Mouse (Mus musculus): ENCODE data around the gene Olfr1443. TPM values are rescaled to one million over a fixed set of nuclear protein-coding genes. Genes with fewer than 3 reads are reported as not detected.
"Not testable (repeated sequence)": the region's sequence is repeated elsewhere in the genome, so short reads cannot be mapped to it uniquely, and the experiment has no call there.

The Olfr1443 gene
- polyA plus RNA-seq, 1 experiment from 2014 or later: not detected

- TF ChIP-seq CTCF (IDR thresholded peaks at IDR 0.05; ENCODE audit: low read depth): no peak
- Histone ChIP-seq H3K27me3 (replicated peaks; ENCODE audit: control insufficient read depth, insufficient read depth, low read length) (no peaks in the 10 kb centered on the region), H3K4me3 (ENCODE audit: low read depth, low read length) (no peak overlapping the region), H3K27ac (ENCODE audit: low read depth, low read length) (no peak overlapping the region), H3K9me3 (ENCODE audit: control insufficient read depth) (no peaks in the 10 kb centered on the region), H3K4me1 (replicated peaks; ENCODE audit: control insufficient read depth, insufficient read depth, low read length) (no peaks in the 10 kb centered on the region), H3K9ac (ENCODE audit: low read depth, low read length) (no peak overlapping the region), H3K4me2 (replicated peaks; ENCODE audit: low read depth) (no peak overlapping the region), H3K36me3 (ENCODE audit: control insufficient read depth, insufficient read depth) (no peaks in the 10 kb centered on the region)
- WGBS: 64% methylated on average over 1 of the region's 1 CpGs
- ATAC-seq: no peak
These were observed 11.8 kb upstream of the Olfr1443 start for GRCm38 (mm10) chr19:12666156-12666555.

DNA sequence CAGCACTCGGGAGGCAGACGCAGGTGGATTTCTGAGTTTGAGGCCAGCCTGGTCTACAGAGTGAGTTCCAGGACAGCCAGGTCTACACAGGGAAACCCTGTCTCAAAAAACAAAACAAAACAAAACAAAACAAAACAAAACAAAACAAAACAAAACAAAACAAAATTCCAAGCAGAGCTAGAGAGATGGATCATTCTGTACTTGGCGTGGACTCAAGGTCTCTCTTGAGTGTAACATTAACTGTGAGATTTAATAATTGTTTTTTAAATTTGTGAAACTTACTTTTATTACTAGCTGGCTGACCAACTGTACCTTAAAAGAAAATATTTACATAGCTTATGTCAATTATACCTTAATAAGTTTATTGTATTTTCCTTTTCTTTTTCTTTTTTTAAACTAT lies 9.3 kb upstream of the Olfr1443 start:
- not testable (repeated sequence) for H3K9me3 ChIP-seq (ENCODE audit: control insufficient read depth); H3K36me3 ChIP-seq (ENCODE audit: control insufficient read depth, insufficient read depth); H3K4me3 ChIP-seq (ENCODE audit: low read depth, low read length); H3K27ac ChIP-seq (ENCODE audit: low read depth, low read length); ATAC-seq; H3K4me2 ChIP-seq (replicated peaks; ENCODE audit: low read depth); H3K9ac ChIP-seq (ENCODE audit: low read depth, low read length); H3K27me3 ChIP-seq (replicated peaks; ENCODE audit: control insufficient read depth, insufficient read depth, low read length); H3K4me1 ChIP-seq (replicated peaks; ENCODE audit: control insufficient read depth, insufficient read depth, low read length)
- WGBS: 82% methylated on average over 3 of the region's 3 CpGs

GRCm38 (mm10) chr19:12670139-12670538 lies 7.8 kb upstream of the Olfr1443 start, which contains the start of gene Olfr1442:
TSS of gene Olfr1442 (plus strand) at chr19:12670439.
- Histone ChIP-seq H3K9me3 (ENCODE audit: control insufficient read depth) (no peaks in the 10 kb centered on the region), H3K9ac (ENCODE audit: low read depth, low read length) (no peak within 1 kb of the TSS), H3K4me1 (replicated peaks; ENCODE audit: control insufficient read depth, insufficient read depth, low read length) (no peaks in the 10 kb centered on the region), H3K27me3 (replicated peaks; ENCODE audit: control insufficient read depth, insufficient read depth, low read length) (no peaks in the 10 kb centered on the region), H3K4me2 (replicated peaks; ENCODE audit: low read depth) (no peak within 1 kb of the TSS), H3K4me3 (ENCODE audit: low read depth, low read length) (no peak within 1 kb of the TSS), H3K27ac (ENCODE audit: low read depth, low read length) (no peak within 1 kb of the TSS), H3K36me3 (ENCODE audit: control insufficient read depth, insufficient read depth) (no peaks in the 10 kb centered on the region)
- TF ChIP-seq CTCF (IDR thresholded peaks at IDR 0.05; ENCODE audit: low read depth): no peak
- no peak for ATAC-seq

GRCm38 (mm10) chr19:12671051-12671450 lies 6.9 kb upstream of the Olfr1443 start:
- Histone ChIP-seq H3K4me3 (ENCODE audit: low read depth, low read length) (no peak overlapping the region), H3K9ac (ENCODE audit: low read depth, low read length) (no peak overlapping the region), H3K27me3 (replicated peaks; ENCODE audit: control insufficient read depth, insufficient read depth, low read length) (no peaks in the 10 kb centered on the region), H3K27ac (ENCODE audit: low read depth, low read length) (no peak overlapping the region), H3K9me3 (ENCODE audit: control insufficient read depth) (no peaks in the 10 kb centered on the region), H3K36me3 (ENCODE audit: control insufficient read depth, insufficient read depth) (no peaks in the 10 kb centered on the region), H3K4me2 (replicated peaks; ENCODE audit: low read depth) (no peak overlapping the region), H3K4me1 (replicated peaks; ENCODE audit: control insufficient read depth, insufficient read depth, low read length) (no peaks in the 10 kb centered on the region)
- WGBS: 88% methylated on average over 4 of the region's 4 CpGs
- ATAC-seq: no peak
- TF ChIP-seq CTCF (IDR thresholded peaks at IDR 0.05; ENCODE audit: low read depth): no peak

- no peaks in the 10 kb centered on the region for H3K9me3 ChIP-seq (ENCODE audit: control insufficient read depth)
- no peak overlapping the region for H3K9ac ChIP-seq (ENCODE audit: low read depth, low read length)
- no peak overlapping the region for H3K4me3 ChIP-seq (ENCODE audit: low read depth, low read length)
- no peaks in the 10 kb centered on the region for H3K4me1 ChIP-seq (replicated peaks; ENCODE audit: control insufficient read depth, insufficient read depth, low read length)
- TF ChIP-seq CTCF (IDR thresholded peaks at IDR 0.05; ENCODE audit: low read depth): no peak
- no peaks in the 10 kb centered on the region for H3K36me3 ChIP-seq (ENCODE audit: control insufficient read depth, insufficient read depth)
- H3K27me3 ChIP-seq (replicated peaks; ENCODE audit: control insufficient read depth, insufficient read depth, low read length): no peaks in the 10 kb centered on the region
- peak; percentile 75 for ATAC-seq
- H3K27ac ChIP-seq (ENCODE audit: low read depth, low read length): no peak overlapping the region
- no peak overlapping the region for H3K4me2 ChIP-seq (replicated peaks; ENCODE audit: low read depth)
These were observed 6.7 kb downstream of the Olfr1443 start for GRCm38 (mm10) chr19:12684638-12685037.

- no peaks in the 10 kb centered on the region for H3K27me3 ChIP-seq (replicated peaks; ENCODE audit: control insufficient read depth, insufficient read depth, low read length)
- H3K27ac ChIP-seq (ENCODE audit: low read depth, low read length): no peak overlapping the region
- no peak overlapping the region for H3K4me2 ChIP-seq (replicated peaks; ENCODE audit: low read depth)
- H3K4me3 ChIP-seq (ENCODE audit: low read depth, low read length): no peak overlapping the region
- H3K4me1 ChIP-seq (replicated peaks; ENCODE audit: control insufficient read depth, insufficient read depth, low read length): no peaks in the 10 kb centered on the region
- no peaks in the 10 kb centered on the region for H3K36me3 ChIP-seq (ENCODE audit: control insufficient read depth, insufficient read depth)
- no peak for TF ChIP-seq CTCF (IDR thresholded peaks at IDR 0.05; ENCODE audit: low read depth)
- H3K9me3 ChIP-seq (ENCODE audit: control insufficient read depth): no peaks in the 10 kb centered on the region
- no peak overlapping the region for H3K9ac ChIP-seq (ENCODE audit: low read depth, low read length)
- ATAC-seq: no peak
These were observed 7.3 kb downstream of the Olfr1443 start for GRCm38 (mm10) chr19:12685231-12685630.

GRCm38 (mm10) chr19:12695590-12695989 lies 17.7 kb downstream of the Olfr1443 start, which contains the start of gene Keg1:
TSS of gene Keg1 (plus strand) at chr19:12695786.
- WGBS: 36% methylated on average over 3 of the region's 3 CpGs
- H3K4me3 ChIP-seq (ENCODE audit: low read depth, low read length): no peak within 1 kb of the TSS
- ATAC-seq: no peak

More at GRCm38 (mm10) chr19:12695590-12695989, 17.7 kb downstream of the Olfr1443 start, which contains the start of gene Keg1:
- Histone ChIP-seq H3K9me3 (ENCODE audit: control insufficient read depth) (no peaks in the 10 kb centered on the region), H3K4me1 (replicated peaks; ENCODE audit: control insufficient read depth, insufficient read depth, low read length) (no peaks in the 10 kb centered on the region), H3K36me3 (ENCODE audit: control insufficient read depth, insufficient read depth) (no peaks in the 10 kb centered on the region), H3K9ac (ENCODE audit: low read depth, low read length) (no peak within 1 kb of the TSS), H3K27me3 (replicated peaks; ENCODE audit: control insufficient read depth, insufficient read depth, low read length) (no peaks in the 10 kb centered on the region), H3K27ac (ENCODE audit: low read depth, low read length) (no peak within 1 kb of the TSS), H3K4me2 (replicated peaks; ENCODE audit: low read depth) (no peak within 1 kb of the TSS)
- no peak for TF ChIP-seq CTCF (IDR thresholded peaks at IDR 0.05; ENCODE audit: low read depth)

Measured in intestine, postnatal 0 days (tissue).